Mouse (Mus musculus): ENCODE results near the gene Srek1ip1. TPM values are rescaled to one million over a fixed set of nuclear protein-coding genes. Genes with fewer than 3 reads are reported as not detected.
A peak's percentile ranks its signal among the peaks of the same experiment; 100 is the strongest.

The Srek1ip1 gene
- polyA plus RNA-seq (2012; rRNA removed) = 22.2 and 22.5 TPM in 2 replicates

GRCm38 (mm10) chr13:104792184-104792583 lies at the start of gene Srek1ip1:
Srek1ip1 (plus strand) TSS chr13:104792484.
- no peak for DNase-seq (ENCODE audit: low read depth)
- TF ChIP-seq POLR2A (IDR thresholded peaks at IDR 0.05; ENCODE audit: borderline replicate concordance, extremely low read depth, insufficient read depth, insufficient read length, poor library complexity, severe bottlenecking) (no peak), CTCF (IDR thresholded peaks at IDR 0.05; ENCODE audit: borderline replicate concordance, extremely low read depth, insufficient read depth, insufficient read length) (no peak)

GRCm38 (mm10) chr13:104742866-104743265 lies 49.4 kb upstream of the Srek1ip1 start:
- no peak for DNase-seq (ENCODE audit: low read depth)
- TF ChIP-seq POLR2A (IDR thresholded peaks at IDR 0.05; ENCODE audit: borderline replicate concordance, extremely low read depth, insufficient read depth, insufficient read length, poor library complexity, severe bottlenecking) = no peak
- no peak for TF ChIP-seq CTCF (IDR thresholded peaks at IDR 0.05; ENCODE audit: borderline replicate concordance, extremely low read depth, insufficient read depth, insufficient read length)

- DNase-seq (ENCODE audit: low read depth) = no peak
- TF ChIP-seq CTCF (IDR thresholded peaks at IDR 0.05; ENCODE audit: borderline replicate concordance, extremely low read depth, insufficient read depth, insufficient read length) (no peak), POLR2A (IDR thresholded peaks at IDR 0.05; ENCODE audit: borderline replicate concordance, extremely low read depth, insufficient read depth, insufficient read length, poor library complexity, severe bottlenecking) (no peak)
Measured at GRCm38 (mm10) chr13:104747032-104747431, 45.3 kb upstream of the Srek1ip1 start.

- DNase-seq (ENCODE audit: low read depth) = no peak
- TF ChIP-seq CTCF (IDR thresholded peaks at IDR 0.05; ENCODE audit: borderline replicate concordance, extremely low read depth, insufficient read depth, insufficient read length) (no peak), POLR2A (IDR thresholded peaks at IDR 0.05; ENCODE audit: borderline replicate concordance, extremely low read depth, insufficient read depth, insufficient read length, poor library complexity, severe bottlenecking) (no peak)
Measured at GRCm38 (mm10) chr13:104759381-104759780, 32.9 kb upstream of the Srek1ip1 start.

GRCm38 (mm10) chr13:104762401-104762800 lies 29.9 kb upstream of the Srek1ip1 start:
- no peak for DNase-seq (ENCODE audit: low read depth)
- TF ChIP-seq POLR2A (IDR thresholded peaks at IDR 0.05; ENCODE audit: borderline replicate concordance, extremely low read depth, insufficient read depth, insufficient read length, poor library complexity, severe bottlenecking) = no peak
- TF ChIP-seq CTCF (IDR thresholded peaks at IDR 0.05; ENCODE audit: borderline replicate concordance, extremely low read depth, insufficient read depth, insufficient read length) = no peak

- no peak for TF ChIP-seq CTCF (IDR thresholded peaks at IDR 0.05; ENCODE audit: borderline replicate concordance, extremely low read depth, insufficient read depth, insufficient read length)
- TF ChIP-seq POLR2A (IDR thresholded peaks at IDR 0.05; ENCODE audit: borderline replicate concordance, extremely low read depth, insufficient read depth, insufficient read length, poor library complexity, severe bottlenecking) = no peak
Measured at GRCm38 (mm10) chr13:104763193-104763592, 29.1 kb upstream of the Srek1ip1 start.

GRCm38 (mm10) chr13:104779104-104779670 lies 13.1 kb upstream of the Srek1ip1 start:
- no peak for TF ChIP-seq CTCF (IDR thresholded peaks at IDR 0.05; ENCODE audit: borderline replicate concordance, extremely low read depth, insufficient read depth, insufficient read length)
- TF ChIP-seq POLR2A (IDR thresholded peaks at IDR 0.05; ENCODE audit: borderline replicate concordance, extremely low read depth, insufficient read depth, insufficient read length, poor library complexity, severe bottlenecking) = no peak
- DNase-seq (ENCODE audit: low read depth) = no peak

More at GRCm38 (mm10) chr13:104763193-104763592, 29.1 kb upstream of the Srek1ip1 start:
- DNase-seq (ENCODE audit: low read depth) = no peak

GRCm38 (mm10) chr13:104787260-104787659 lies 5.0 kb upstream of the Srek1ip1 start:
- DNase-seq (ENCODE audit: low read depth) = peak; percentile 57
- TF ChIP-seq CTCF (IDR thresholded peaks at IDR 0.05; ENCODE audit: borderline replicate concordance, extremely low read depth, insufficient read depth, insufficient read length) (no peak), POLR2A (IDR thresholded peaks at IDR 0.05; ENCODE audit: borderline replicate concordance, extremely low read depth, insufficient read depth, insufficient read length, poor library complexity, severe bottlenecking) (no peak)

GRCm38 (mm10) chr13:104789663-104790062 lies 2.6 kb upstream of the Srek1ip1 start:
- peak; percentile 81 for DNase-seq (ENCODE audit: low read depth)
- TF ChIP-seq CTCF (IDR thresholded peaks at IDR 0.05; ENCODE audit: borderline replicate concordance, extremely low read depth, insufficient read depth, insufficient read length) (peak; percentile 45; the same call in 1 of the 2 replicates), POLR2A (IDR thresholded peaks at IDR 0.05; ENCODE audit: borderline replicate concordance, extremely low read depth, insufficient read depth, insufficient read length, poor library complexity, severe bottlenecking) (no peak)

GRCm38 (mm10) chr13:104794421-104794820 lies 2.1 kb downstream of the Srek1ip1 start:
- no peak for DNase-seq (ENCODE audit: low read depth)
- TF ChIP-seq CTCF (IDR thresholded peaks at IDR 0.05; ENCODE audit: borderline replicate concordance, extremely low read depth, insufficient read depth, insufficient read length) (no peak), POLR2A (IDR thresholded peaks at IDR 0.05; ENCODE audit: borderline replicate concordance, extremely low read depth, insufficient read depth, insufficient read length, poor library complexity, severe bottlenecking) (no peak)

GRCm38 (mm10) chr13:104799067-104799466 lies 6.8 kb downstream of the Srek1ip1 start:
- TF ChIP-seq CTCF (IDR thresholded peaks at IDR 0.05; ENCODE audit: borderline replicate concordance, extremely low read depth, insufficient read depth, insufficient read length) (no peak), POLR2A (IDR thresholded peaks at IDR 0.05; ENCODE audit: borderline replicate concordance, extremely low read depth, insufficient read depth, insufficient read length, poor library complexity, severe bottlenecking) (no peak)
- no peak for DNase-seq (ENCODE audit: low read depth)

- no peak for DNase-seq (ENCODE audit: low read depth)
- no peak for TF ChIP-seq CTCF (IDR thresholded peaks at IDR 0.05; ENCODE audit: borderline replicate concordance, extremely low read depth, insufficient read depth, insufficient read length)
- no peak for TF ChIP-seq POLR2A (IDR thresholded peaks at IDR 0.05; ENCODE audit: borderline replicate concordance, extremely low read depth, insufficient read depth, insufficient read length, poor library complexity, severe bottlenecking)
Measured at GRCm38 (mm10) chr13:104799566-104800182, 7.4 kb downstream of the Srek1ip1 start.

Data from brain, embryonic 14.5 days (tissue).